Mouse (Mus musculus): ENCODE data around the gene Cpeb2.

DNA sequence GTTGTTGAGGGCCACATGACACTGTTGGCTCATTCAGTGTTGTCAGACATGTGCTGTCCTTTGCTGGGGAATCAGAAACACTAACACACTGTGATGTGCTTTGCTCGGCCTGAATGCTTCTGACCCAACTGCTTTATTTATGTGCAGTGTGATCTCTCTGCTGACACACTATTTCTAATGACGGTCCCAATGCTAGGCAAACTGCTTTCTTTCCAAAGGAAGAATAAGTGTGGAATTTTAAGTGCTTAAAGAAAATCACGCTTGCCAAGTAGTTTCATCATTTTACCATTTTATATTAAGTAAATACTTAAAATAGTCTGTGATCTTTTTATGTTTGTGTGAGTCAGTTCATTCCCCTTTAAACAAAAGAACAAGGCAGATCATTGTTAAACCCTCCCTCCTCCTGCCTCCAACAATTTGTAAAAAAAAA is 15.0 kb downstream of the Cpeb2 start:
- TF ChIP-seq CTCF (IDR thresholded peaks at IDR 0.05; ENCODE audit: control insufficient read depth, insufficient read depth, insufficient read length) = no peak
- no peak for TF ChIP-seq MAX (IDR thresholded peaks at IDR 0.05)
- TF ChIP-seq MYOD1 (IDR thresholded peaks at IDR 0.05; ENCODE audit: control insufficient read depth, insufficient read length, low read depth) = no peak
- TF ChIP-seq USF1 (IDR thresholded peaks at IDR 0.05; ENCODE audit: low read depth) = no peak
- TF ChIP-seq FOSL1 (IDR thresholded peaks at IDR 0.05; ENCODE audit: insufficient read depth, low read length, poor library complexity, severe bottlenecking) = no peak
- no peak for TF ChIP-seq MYOG (IDR thresholded peaks at IDR 0.05; ENCODE audit: control insufficient read depth, extremely low read depth, insufficient read length)
- no peak for TF ChIP-seq CEBPB (IDR thresholded peaks at IDR 0.05; ENCODE audit: low read depth)

Data from C2C12 (cell line).